Mouse (Mus musculus) gonadal fat pad, adult 2 months (tissue): ENCODE data around the gene Scai. TPM values are rescaled to one million over a fixed set of nuclear protein-coding genes. Genes with fewer than 3 reads are reported as not detected.
"Not testable (repeated sequence)": the region's sequence is repeated elsewhere in the genome, so short reads cannot be mapped to it uniquely, and the experiment has no call there.

ENCODE experiments used
- DNase-seq: peaks from one replicate; pipeline ENCODE4 v3.0.0-alpha.2; 2012; ENCODE audit warnings: low read depth
- polyA plus RNA-seq: library from polyadenylated mRNA; depleted of rRNA; stranded (reverse); fragments of >200 nt; gene quantifications from 2 replicates; pipeline ENCODE4 v1.2.3, GENCODE M21; 2012; rRNA removed

The Scai gene
- polyA plus RNA-seq: 3.3 and 4.0 TPM in 2 replicates

GRCm38 (mm10) chr2:39190561-39191056 is at the start of gene Scai:
Gene Scai, minus strand, starts transcription at chr2:39190734.
- peak; percentile 80 for DNase-seq

GRCm38 (mm10) chr2:39226731-39227130 is 36.2 kb upstream of the Scai start:
- DNase-seq: no peak

- DNase-seq: peak; percentile 68
These were observed 35.6 kb upstream of the Scai start, which contains the start of gene Ppp6c for GRCm38 (mm10) chr2:39226019-39226640. Gene Ppp6c, minus strand, starts transcription at chr2:39226451.

- not testable (repeated sequence) for DNase-seq
These were observed 34.9 kb upstream of the Scai start for GRCm38 (mm10) chr2:39225331-39226018.

GRCm38 (mm10) chr2:39224621-39225020 is 34.1 kb upstream of the Scai start:
- no peak for DNase-seq

GRCm38 (mm10) chr2:39220010-39220409 is 29.5 kb upstream of the Scai start:
- no peak for DNase-seq

GRCm38 (mm10) chr2:39219034-39219433 is 28.5 kb upstream of the Scai start:
- no peak for DNase-seq

- DNase-seq: no peak
These were observed 26.6 kb upstream of the Scai start for GRCm38 (mm10) chr2:39217150-39217549.

- DNase-seq: no peak
These were observed 20.2 kb upstream of the Scai start for GRCm38 (mm10) chr2:39210738-39211137.

GRCm38 (mm10) chr2:39203359-39203758 is 12.8 kb upstream of the Scai start:
- DNase-seq: no peak

GRCm38 (mm10) chr2:39194809-39195208 is 4.3 kb upstream of the Scai start:
- DNase-seq: no peak

GRCm38 (mm10) chr2:39189961-39190560 is 473 bp downstream of the Scai start:
- no peak for DNase-seq

GRCm38 (mm10) chr2:39185942-39186341 is 4.6 kb downstream of the Scai start:
- DNase-seq: no peak

- no peak for DNase-seq
These were observed 6.9 kb downstream of the Scai start for GRCm38 (mm10) chr2:39183587-39183986.

- DNase-seq: no peak
These were observed 29.5 kb downstream of the Scai start for GRCm38 (mm10) chr2:39160996-39161395.

- DNase-seq: no peak
These were observed 32.6 kb downstream of the Scai start for GRCm38 (mm10) chr2:39157916-39158315.

GRCm38 (mm10) chr2:39156821-39157220 is 33.7 kb downstream of the Scai start:
- DNase-seq: no peak

GRCm38 (mm10) chr2:39150943-39151342 is 39.6 kb downstream of the Scai start:
- DNase-seq: no peak

- DNase-seq: no peak
These were observed 42.5 kb downstream of the Scai start for GRCm38 (mm10) chr2:39148075-39148474.

GRCm38 (mm10) chr2:39146469-39146868 is 44.1 kb downstream of the Scai start:
- DNase-seq: no peak

GRCm38 (mm10) chr2:39142357-39142948 is 48.1 kb downstream of the Scai start:
- DNase-seq: no peak
